Mouse (Mus musculus): Measurements from ENCODE around the gene Hdac4.

DNA sequence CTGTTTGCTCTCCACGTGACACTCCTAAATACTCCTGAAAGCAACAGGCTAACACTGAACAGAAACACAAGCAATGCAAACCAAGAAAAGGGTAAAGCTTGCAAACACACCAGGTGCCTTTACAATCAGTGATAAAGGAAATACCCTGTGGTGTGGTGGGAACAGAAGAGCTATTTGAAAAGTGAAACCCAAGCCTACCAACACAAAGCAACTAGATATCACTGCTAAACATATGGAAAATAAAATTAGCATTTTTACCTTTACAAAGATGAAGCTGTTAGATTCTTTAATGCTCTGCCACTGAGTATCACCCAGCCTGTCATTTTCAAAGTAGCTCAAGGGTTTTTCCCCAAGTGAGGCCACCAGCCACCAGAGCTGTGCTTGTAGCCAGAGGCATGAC, 191.4 kb downstream of the Hdac4 start:
- no peak for TF ChIP-seq CTCF (IDR thresholded peaks at IDR 0.05; ENCODE audit: low read depth)
- TF ChIP-seq EP300 (IDR thresholded peaks at IDR 0.05; ENCODE audit: low read depth), result no peak

Measured in liver, postnatal 0 days (tissue).